Mouse (Mus musculus) C2C12 (cell line): ENCODE measurements around the gene Etv6.

Source experiments
- CTCF ChIP-seq: IDR thresholded peaks from one replicate; pipeline ENCODE4 v1.5.1; 2011; ENCODE audit not compliant: control insufficient read depth, insufficient read depth, insufficient read length
- MAX ChIP-seq: IDR thresholded peaks from one replicate; pipeline ENCODE4 v1.6.1; 2011; ENCODE audit warnings: mild to moderate bottlenecking, control low read depth
- USF1 ChIP-seq: IDR thresholded peaks from one replicate; pipeline ENCODE4 v1.6.1; 2011; ENCODE audit warnings: low read depth, mild to moderate bottlenecking, control low read depth, moderate library complexity

GRCm38 (mm10) chr6:134152539-134152938, 117.0 kb downstream of the Etv6 start:
- TF ChIP-seq CTCF: no peak
- no peak for TF ChIP-seq USF1
- no peak for TF ChIP-seq MAX
